Mouse (Mus musculus): ENCODE results near the gene Grin2a. TPM values are rescaled to one million over a fixed set of nuclear protein-coding genes. Genes with fewer than 3 reads are reported as not detected.

Grin2a gene
- total RNA-seq, 2 experiments from 2014 or later, result 250 to 257 TPM

GRCm38 (mm10) chr16:9899176-9899575, 96.2 kb downstream of the Grin2a start:
- intact Hi-C loops (cut with DNase I), result no loop called here

GRCm38 (mm10) chr16:9895581-9895980, 99.8 kb downstream of the Grin2a start:
- no peak for DNase-seq (ENCODE audit: low spot score in 2 of 2)
- intact Hi-C loops (cut with DNase I), result no loop called here

More at GRCm38 (mm10) chr16:9899176-9899575, 96.2 kb downstream of the Grin2a start:
- DNase-seq (ENCODE audit: low spot score in 2 of 2), result no peak

GRCm38 (mm10) chr16:9886155-9886554, 109.2 kb downstream of the Grin2a start:
- intact Hi-C loops (cut with DNase I), result no loop called here
- no peak for DNase-seq (ENCODE audit: low spot score in 2 of 2)

- no peak for DNase-seq (ENCODE audit: low spot score in 2 of 2)
- intact Hi-C loops (cut with DNase I), result no loop called here
These were observed 111.2 kb downstream of the Grin2a start for GRCm38 (mm10) chr16:9884141-9884540.

- peak; percentile 41 to 87 for DNase-seq (ENCODE audit: low spot score in 2 of 2)
- intact Hi-C loops (cut with DNase I), result loop anchor here (2.0 kb wide), 1 partner anchor 60 kb away; no protein-coding TSS in a partner anchor
These were observed 112.9 kb downstream of the Grin2a start for GRCm38 (mm10) chr16:9882420-9882819.

GRCm38 (mm10) chr16:9873001-9873400, 122.4 kb downstream of the Grin2a start:
- intact Hi-C loops (cut with DNase I), result no loop called here

GRCm38 (mm10) chr16:9865710-9866109, 129.7 kb downstream of the Grin2a start:
- intact Hi-C loops (cut with DNase I), result no loop called here
- no peak for DNase-seq (ENCODE audit: low spot score in 2 of 2)

More at GRCm38 (mm10) chr16:9873001-9873400, 122.4 kb downstream of the Grin2a start:
- DNase-seq (ENCODE audit: low spot score in 2 of 2), result no peak

- intact Hi-C loops (cut with DNase I), result no loop called here
- DNase-seq (ENCODE audit: low spot score in 2 of 2), result no peak
These were observed 130.3 kb downstream of the Grin2a start for GRCm38 (mm10) chr16:9865039-9865438.

GRCm38 (mm10) chr16:9857758-9858157, 137.6 kb downstream of the Grin2a start:
- no peak for DNase-seq (ENCODE audit: low spot score in 2 of 2)
- intact Hi-C loops (cut with DNase I), result no loop called here

GRCm38 (mm10) chr16:9851265-9851988, 143.9 kb downstream of the Grin2a start:
- intact Hi-C loops (cut with DNase I), result no loop called here
- DNase-seq (ENCODE audit: low spot score in 2 of 2), result peak in 1 of 2 experiments; percentile 63

- intact Hi-C loops (cut with DNase I), result no loop called here
- DNase-seq (ENCODE audit: low spot score in 2 of 2), result peak; percentile 42 to 87
These were observed 153.9 kb downstream of the Grin2a start for GRCm38 (mm10) chr16:9841496-9841895.

GRCm38 (mm10) chr16:9836542-9836941, 158.8 kb downstream of the Grin2a start:
- DNase-seq (ENCODE audit: low spot score in 2 of 2), result no peak
- intact Hi-C loops (cut with DNase I), result no loop called here

GRCm38 (mm10) chr16:9834236-9834635, 161.1 kb downstream of the Grin2a start:
- intact Hi-C loops (cut with DNase I), result no loop called here
- no peak for DNase-seq (ENCODE audit: low spot score in 2 of 2)

- intact Hi-C loops (cut with DNase I), result loop anchor here (1.0 kb wide), 1 partner anchor 24 kb away; no protein-coding TSS in a partner anchor
- DNase-seq (ENCODE audit: low spot score in 2 of 2), result peak; percentile 42 to 92
These were observed 170.3 kb downstream of the Grin2a start for GRCm38 (mm10) chr16:9825110-9825483.

GRCm38 (mm10) chr16:9824436-9825109, 170.8 kb downstream of the Grin2a start:
- peak in 1 of 2 experiments; percentile 80 for DNase-seq (ENCODE audit: low spot score in 2 of 2)
- intact Hi-C loops (cut with DNase I), result loop anchor here (1.0 to 5.0 kb wide), 2 partner anchors 23 to 57 kb away; no protein-coding TSS in a partner anchor

- intact Hi-C loops (cut with DNase I), result loop anchor here (2.0 to 5.0 kb wide), 2 partner anchors 56 to 59 kb away; no protein-coding TSS in a partner anchor
- DNase-seq (ENCODE audit: low spot score in 2 of 2), result peak in 1 of 2 experiments; percentile 68
These were observed 171.7 kb downstream of the Grin2a start for GRCm38 (mm10) chr16:9823686-9824085.

GRCm38 (mm10) chr16:9819508-9819907, 175.9 kb downstream of the Grin2a start:
- DNase-seq (ENCODE audit: low spot score in 2 of 2), result no peak
- intact Hi-C loops (cut with DNase I), result no loop called here

GRCm38 (mm10) chr16:9801338-9801737, 194.0 kb downstream of the Grin2a start:
- intact Hi-C loops (cut with DNase I), result loop anchor here (1.0 to 2.0 kb wide), 2 partner anchors 24 to 63 kb away; no protein-coding TSS in a partner anchor
- DNase-seq (ENCODE audit: low spot score in 2 of 2), result peak; percentile 65 to 94

GRCm38 (mm10) chr16:9800221-9800620, 195.1 kb downstream of the Grin2a start:
- no peak for DNase-seq (ENCODE audit: low spot score in 2 of 2)
- intact Hi-C loops (cut with DNase I), result loop anchor here (2.0 kb wide), 1 partner anchor 61 kb away; no protein-coding TSS in a partner anchor

GRCm38 (mm10) chr16:9792976-9793375, 202.4 kb downstream of the Grin2a start:
- peak in 1 of 2 experiments; percentile 51 for DNase-seq (ENCODE audit: low spot score in 2 of 2)
- intact Hi-C loops (cut with DNase I), result no loop called here

Measured in left cerebral cortex, postnatal 25 days (tissue).